In genomic region chr10:19704445-19704844, GRCm38 (mm10) we compare ENCODE assay signal across 30 mouse cellular contexts. TPM values are rescaled to one million over a fixed set of nuclear protein-coding genes. Genes with fewer than 3 reads are reported as not detected.
"Had no signal": no experiment of that assay in that cellular context is flagged by ENCODE, and none has a peak within 500 bp of the region (broad histone marks: within the 10 kb centered on the region; RNA-seq: fewer than 3 reads in every experiment).

No protein-coding gene starts in this region.

- H3K27me3 ChIP-seq: intestine, embryonic 15.5 days; liver, embryonic 13.5 days had no signal

- H3K36me3 ChIP-seq: heart, embryonic 10.5 days; heart, embryonic 12.5 days; intestine, embryonic 15.5 days; limb, embryonic 10.5 days; limb, embryonic 12.5 days; liver, embryonic 13.5 days had no signal

- H3K9ac ChIP-seq: heart, embryonic 12.5 days; hindbrain, embryonic 14.5 days; intestine, embryonic 15.5 days; limb, embryonic 12.5 days; liver, embryonic 13.5 days had no signal

- DNase-seq: gastrocnemius, adult 2 months; gastrocnemius, postnatal 10 days; gastrocnemius, postnatal 25 days; heart, postnatal 10 days; heart, postnatal 4 days; kidney, adult 18-20 months; kidney, adult 8-10 months; kidney, postnatal 10 days; kidney, postnatal 25 days; kidney, postnatal 4 days; liver; liver, embryonic 13.5 days had no signal

- H3K4me3 ChIP-seq: gastrocnemius, adult 2 months; heart, embryonic 10.5 days; heart, embryonic 12.5 days; intestine, embryonic 15.5 days; layer of hippocampus, adult 2 months; left cerebral cortex, adult 2 months; limb, embryonic 10.5 days; limb, embryonic 12.5 days; liver, embryonic 13.5 days had no signal

- H3K27ac ChIP-seq: gastrocnemius, adult 2 months; heart, embryonic 10.5 days; hindbrain, embryonic 14.5 days; intestine, embryonic 15.5 days; layer of hippocampus, adult 2 months; left cerebral cortex, adult 2 months; limb, embryonic 10.5 days; limb, embryonic 12.5 days; liver, embryonic 13.5 days had no signal

- ATAC-seq: inflammation-experienced regulatory T-cells, adult 6 months; intestine, embryonic 15.5 days; intestine, postnatal 0 days had no signal

- H3K9me3 ChIP-seq: heart, embryonic 10.5 days; heart, embryonic 12.5 days; intestine, embryonic 15.5 days; limb, embryonic 10.5 days; limb, embryonic 12.5 days; liver, embryonic 13.5 days had no signal

- H3K4me1 ChIP-seq: intestine, embryonic 15.5 days; limb, embryonic 10.5 days; limb, embryonic 12.5 days; liver, embryonic 13.5 days had no signal

- H3K4me2 ChIP-seq: heart, embryonic 12.5 days; hindbrain, embryonic 14.5 days; intestine, embryonic 15.5 days; limb, embryonic 12.5 days; liver, embryonic 11.5 days; liver, embryonic 13.5 days had no signal

RNA-seq across cellular contexts. Expression of gene Il20ra, which starts 7.9 kb away (rescaled TPM):
- total RNA-seq: gastrocnemius, adult 2 months; gastrocnemius, postnatal 10 days; gastrocnemius, postnatal 25 days; gastrocnemius, postnatal 4 days; heart, adult 8-10 months; heart, postnatal 10 days; heart, postnatal 25 days; heart, postnatal 4 days; layer of hippocampus, adult 2 months; layer of hippocampus, postnatal 10 days; layer of hippocampus, postnatal 25 days had no signal
- polyA plus RNA-seq: heart, embryonic 12.5 days; hindbrain, embryonic 11.5 days; kidney, embryonic 14.5 days had no signal
